Mouse (Mus musculus): Measurements from ENCODE around the gene Ak6. TPM values are rescaled to one million over a fixed set of nuclear protein-coding genes. Genes with fewer than 3 reads are reported as not detected.

The Ak6 gene
- 257 TPM in 2 replicates for polyA plus RNA-seq (2015; fragmentation: Nextera tagmentation; extraction: Ambion mirVana)

DNA sequence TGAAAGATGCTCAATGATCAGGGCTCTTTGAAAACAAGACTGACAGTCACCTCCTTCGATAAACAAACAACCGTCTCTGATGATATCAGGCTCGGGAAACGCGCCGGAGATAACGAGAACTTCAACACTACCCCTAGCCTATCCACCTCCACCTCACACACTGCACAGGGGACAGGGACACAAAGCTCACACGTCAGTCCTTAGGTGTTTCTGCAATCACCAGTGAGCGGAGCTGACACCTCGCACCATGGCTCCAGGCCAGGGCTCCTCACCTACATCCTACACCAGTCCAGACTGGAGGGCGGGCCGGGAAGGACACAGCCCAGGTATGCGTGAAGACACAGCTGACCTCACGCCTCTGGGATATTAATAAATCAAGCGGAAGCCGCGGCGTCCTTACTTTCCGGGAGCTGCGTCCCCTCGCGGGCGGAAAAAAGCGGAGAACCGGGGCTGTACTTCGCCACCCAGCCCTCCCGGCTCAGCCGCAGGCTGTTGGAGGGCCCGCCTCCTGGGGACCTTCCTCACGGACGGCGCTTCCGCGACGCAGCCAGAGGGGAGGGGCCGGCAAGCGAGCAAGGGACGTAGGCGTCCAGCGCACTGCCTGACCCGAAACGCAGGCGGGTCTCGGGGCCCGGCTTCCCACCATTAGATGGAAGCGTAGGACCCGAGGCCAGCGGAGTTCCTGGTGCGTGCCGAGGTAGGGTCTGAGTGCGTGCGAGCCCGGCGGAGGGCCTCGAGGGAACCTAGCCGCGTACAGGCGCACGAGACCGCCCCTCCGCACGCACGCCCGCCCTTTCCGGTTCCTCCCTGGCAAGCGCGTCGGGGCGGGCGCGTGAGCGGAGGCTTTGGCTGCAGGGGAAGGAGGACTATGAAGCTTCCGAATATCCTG lies at the start of gene Ak6, which contains the start of gene Rad17:
TSS of gene Ak6 (plus strand) at position 430 of the 889 bp plus-strand sequence.
TSS of gene Rad17 (minus strand) at position 502 of the 889 bp plus-strand sequence.
- H3K27me3 ChIP-seq (ENCODE audit: insufficient read depth, low read length) = no peaks in the 10 kb centered on the region
- H3K4me2 ChIP-seq (ENCODE audit: low read length) = peak within 1 kb of the TSS; percentile 70
- peak within 1 kb of the TSS; percentile 96 for H3K27ac ChIP-seq
- H3K36me3 ChIP-seq (ENCODE audit: insufficient read depth, low read length) = peaks cover 5% of the 10 kb centered on the region; the same call in 1 of the 2 replicates
- ATAC-seq (replicated peaks; ENCODE audit: low FRiP score, low read depth) (peak; percentile 98), DNase-seq (ENCODE audit: low spot score) (peak; percentile 92)
- H3K4me1 ChIP-seq (replicated peaks; ENCODE audit: insufficient read depth, low read length) = peaks cover 4% of the 10 kb centered on the region
- H3K9me3 ChIP-seq (replicated peaks; ENCODE audit: low read length) = no peaks in the 10 kb centered on the region
- WGBS = under 1% methylated on average over 69 of the region's 73 CpGs
- peak; percentile 33 for TF ChIP-seq CTCF (IDR thresholded peaks at IDR 0.05; ENCODE audit: low read depth)
- peak within 1 kb of the TSS; percentile 95 for H3K4me3 ChIP-seq (replicated peaks; ENCODE audit: low read depth, low read length)
- H3K9ac ChIP-seq (ENCODE audit: low read depth, low read length) = peak within 1 kb of the TSS; percentile 96

DNA sequence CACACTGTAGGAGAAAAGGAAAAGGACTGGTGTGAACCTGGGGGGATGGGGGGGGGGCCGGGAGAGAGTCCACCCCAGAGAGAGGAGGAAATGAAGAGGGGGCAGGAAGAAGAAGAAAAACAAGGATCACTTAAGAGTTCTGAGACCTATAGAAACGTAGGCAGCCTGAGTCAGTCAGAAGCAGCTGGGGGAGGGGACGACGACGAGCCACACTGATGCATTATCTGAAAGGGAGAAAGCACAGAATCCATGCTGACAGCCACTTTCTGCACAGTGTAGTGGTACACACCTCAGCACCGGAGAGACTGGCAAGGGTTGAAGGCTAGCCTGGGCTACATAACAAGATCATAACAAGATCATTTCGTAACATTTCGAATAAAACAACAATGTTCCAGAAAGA lies 49.7 kb upstream of the Ak6 start:
- TF ChIP-seq CTCF (IDR thresholded peaks at IDR 0.05; ENCODE audit: low read depth) = no peak
- no peak for ATAC-seq (replicated peaks; ENCODE audit: low FRiP score, low read depth)
- Histone ChIP-seq H3K9ac (ENCODE audit: low read depth, low read length) (no peak overlapping the region), H3K27ac (no peak overlapping the region), H3K4me2 (ENCODE audit: low read length) (0 out of 2 replicates have a peak overlapping the region, but pooled peaks have one; percentile 2), H3K27me3 (ENCODE audit: insufficient read depth, low read length) (no peaks in the 10 kb centered on the region), H3K4me3 (replicated peaks; ENCODE audit: low read depth, low read length) (no peak overlapping the region), H3K4me1 (replicated peaks; ENCODE audit: insufficient read depth, low read length) (no peaks in the 10 kb centered on the region), H3K36me3 (ENCODE audit: insufficient read depth, low read length) (peaks cover 6% of the 10 kb centered on the region; the same call in 1 of the 2 replicates), H3K9me3 (replicated peaks; ENCODE audit: low read length) (no peaks in the 10 kb centered on the region)
- 70% methylated on average over 8 of the region's 8 CpGs for whole genome bisulfite sequencing
- DNase-seq (ENCODE audit: low spot score) = no peak

DNA sequence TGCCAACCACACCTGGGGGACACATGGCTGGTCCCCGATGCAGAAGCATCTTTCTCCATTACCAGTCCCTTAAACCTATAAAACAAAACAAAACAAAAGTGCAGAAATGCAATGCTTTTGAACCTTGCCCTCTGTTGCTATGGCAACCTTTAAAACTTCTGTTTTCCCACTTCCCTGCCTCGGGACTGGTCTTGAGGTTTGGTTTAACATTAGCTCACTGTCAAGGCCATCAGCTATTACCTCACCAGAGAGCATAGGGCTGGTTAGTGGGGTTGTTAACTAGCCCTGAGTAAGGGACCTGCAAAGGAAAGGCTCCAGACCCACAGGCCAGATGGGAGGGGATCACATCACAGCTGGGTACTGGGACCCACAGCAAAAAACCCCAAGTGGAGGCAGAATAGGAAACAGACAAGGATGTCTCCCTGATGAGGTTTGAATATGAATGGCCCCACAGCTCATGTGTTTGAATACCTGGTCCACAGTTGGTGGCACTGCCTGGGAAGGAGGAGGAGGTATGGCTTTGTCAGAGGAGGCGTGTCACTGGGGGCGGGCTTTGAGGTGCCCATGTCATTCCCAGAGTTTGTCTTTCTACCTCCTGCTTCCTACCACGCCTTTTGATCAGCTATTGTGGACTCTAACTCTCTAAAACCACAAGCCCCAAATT lies 48.4 kb upstream of the Ak6 start:
- H3K9me3 ChIP-seq (replicated peaks; ENCODE audit: low read length) = no peaks in the 10 kb centered on the region
- no peaks in the 10 kb centered on the region for H3K4me1 ChIP-seq (replicated peaks; ENCODE audit: insufficient read depth, low read length)
- DNase-seq (ENCODE audit: low spot score) (peak; percentile 48), ATAC-seq (replicated peaks; ENCODE audit: low FRiP score, low read depth) (peak; percentile 92)
- no peak for TF ChIP-seq CTCF (IDR thresholded peaks at IDR 0.05; ENCODE audit: low read depth)
- H3K9ac ChIP-seq (ENCODE audit: low read depth, low read length) = no peak overlapping the region
- no peak overlapping the region for H3K4me3 ChIP-seq (replicated peaks; ENCODE audit: low read depth, low read length)
- no peaks in the 10 kb centered on the region for H3K27me3 ChIP-seq (ENCODE audit: insufficient read depth, low read length)
- WGBS = 57% methylated on average over 5 of the region's 5 CpGs
- H3K4me2 ChIP-seq (ENCODE audit: low read length) = no peak overlapping the region
- peaks cover 3% of the 10 kb centered on the region; the same call in 1 of the 2 replicates for H3K36me3 ChIP-seq (ENCODE audit: insufficient read depth, low read length)
- H3K27ac ChIP-seq = peak overlapping the region; percentile 31; the same call in 1 of the 2 replicates

DNA sequence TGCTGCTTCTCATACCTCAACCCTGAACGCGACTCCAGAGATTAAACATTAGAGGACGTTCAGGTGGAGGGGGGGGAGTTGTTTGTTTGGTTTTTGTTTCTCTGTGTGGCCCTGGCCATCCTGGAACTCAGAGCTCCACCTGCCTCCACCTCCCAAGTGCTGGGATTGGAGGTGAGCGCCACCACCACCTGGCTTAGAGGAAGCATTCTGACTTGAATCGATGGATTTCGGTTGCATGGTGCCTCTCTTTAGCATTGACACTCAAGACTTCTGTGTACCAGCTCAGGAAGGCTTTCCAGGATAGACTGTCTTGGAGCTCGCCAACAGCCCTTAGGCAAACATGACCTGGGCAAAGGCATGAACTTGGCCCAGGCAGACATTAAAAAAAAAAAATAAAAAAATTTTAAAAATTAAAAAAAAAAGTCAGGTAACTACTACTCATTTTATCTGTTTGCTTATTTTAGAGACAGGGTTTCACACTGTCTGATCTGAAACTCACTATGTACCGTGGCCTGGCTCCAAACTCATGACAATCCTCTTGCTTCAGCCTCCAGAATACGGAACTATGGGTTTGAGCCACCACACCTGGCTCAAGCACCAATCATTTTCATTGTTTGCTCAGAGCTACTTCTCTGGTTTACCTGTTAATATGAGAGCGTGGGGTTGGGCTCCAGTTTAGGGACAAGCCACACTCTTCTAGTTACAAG lies 47.6 kb upstream of the Ak6 start:
- DNase-seq (ENCODE audit: low spot score) (no peak), ATAC-seq (replicated peaks; ENCODE audit: low FRiP score, low read depth) (no peak)
- 88% methylated on average over 10 of the region's 10 CpGs for WGBS
- H3K4me1 ChIP-seq (replicated peaks; ENCODE audit: insufficient read depth, low read length) = no peaks in the 10 kb centered on the region
- no peak overlapping the region for H3K4me2 ChIP-seq (ENCODE audit: low read length)
- no peak for TF ChIP-seq CTCF (IDR thresholded peaks at IDR 0.05; ENCODE audit: low read depth)
- H3K27ac ChIP-seq = peak overlapping the region; percentile 31; the same call in 1 of the 2 replicates
- H3K36me3 ChIP-seq (ENCODE audit: insufficient read depth, low read length) = peaks cover 3% of the 10 kb centered on the region; the same call in 1 of the 2 replicates
- no peak overlapping the region for H3K4me3 ChIP-seq (replicated peaks; ENCODE audit: low read depth, low read length)
- no peak overlapping the region for H3K9ac ChIP-seq (ENCODE audit: low read depth, low read length)
- H3K9me3 ChIP-seq (replicated peaks; ENCODE audit: low read length) = no peaks in the 10 kb centered on the region
- no peaks in the 10 kb centered on the region for H3K27me3 ChIP-seq (ENCODE audit: insufficient read depth, low read length)

DNA sequence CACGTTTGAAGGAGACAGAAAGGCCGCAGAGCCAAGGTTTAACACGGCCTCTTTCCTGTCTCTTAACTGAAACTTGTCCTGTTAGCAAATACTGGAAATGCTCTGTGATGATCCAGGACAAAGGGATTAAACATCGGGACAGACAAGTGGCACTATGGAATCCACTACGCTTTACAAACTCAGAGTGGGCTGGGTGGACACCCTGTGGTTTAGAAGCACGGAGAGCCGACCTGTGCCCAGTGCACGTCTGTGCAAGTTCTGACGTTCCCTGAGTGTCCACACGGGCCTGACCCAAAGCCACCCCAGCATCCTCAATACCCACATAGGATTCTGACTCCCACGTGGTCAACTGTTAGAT lies 47.1 kb upstream of the Ak6 start:
- Histone ChIP-seq H3K4me2 (ENCODE audit: low read length) (no peak overlapping the region), H3K36me3 (ENCODE audit: insufficient read depth, low read length) (peaks cover 3% of the 10 kb centered on the region; the same call in 1 of the 2 replicates), H3K4me3 (replicated peaks; ENCODE audit: low read depth, low read length) (no peak overlapping the region), H3K9me3 (replicated peaks; ENCODE audit: low read length) (no peaks in the 10 kb centered on the region), H3K27ac (0 out of 2 replicates have a peak overlapping the region, but pooled peaks have one; percentile 31), H3K27me3 (ENCODE audit: insufficient read depth, low read length) (no peaks in the 10 kb centered on the region), H3K4me1 (replicated peaks; ENCODE audit: insufficient read depth, low read length) (no peaks in the 10 kb centered on the region), H3K9ac (ENCODE audit: low read depth, low read length) (no peak overlapping the region)
- WGBS = 94% methylated on average over 11 of the region's 11 CpGs
- ATAC-seq (replicated peaks; ENCODE audit: low FRiP score, low read depth) = no peak
- no peak for TF ChIP-seq CTCF (IDR thresholded peaks at IDR 0.05; ENCODE audit: low read depth)
- no peak for DNase-seq (ENCODE audit: low spot score)

DNA sequence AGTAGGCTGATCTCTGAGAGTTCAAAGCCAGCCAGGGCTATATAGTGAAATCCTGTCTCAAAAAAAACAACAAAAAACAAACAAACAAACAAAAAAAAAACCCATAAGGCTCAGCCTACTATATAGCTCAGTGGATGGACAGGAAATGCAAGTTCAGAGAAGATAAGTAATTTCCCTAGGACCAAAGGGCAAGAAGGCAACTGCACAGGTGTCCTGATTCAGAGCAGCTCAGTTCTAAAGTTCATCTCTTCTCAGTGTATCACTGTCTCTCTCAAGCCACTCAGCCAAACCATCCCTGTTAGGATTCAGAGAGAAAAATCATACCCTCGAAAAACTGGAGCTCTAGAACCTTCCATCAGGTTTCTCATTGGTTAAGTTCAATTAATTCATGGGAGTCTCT lies 44.9 kb upstream of the Ak6 start:
- H3K9me3 ChIP-seq (replicated peaks; ENCODE audit: low read length) = no peaks in the 10 kb centered on the region
- ATAC-seq (replicated peaks; ENCODE audit: low FRiP score, low read depth) (no peak), DNase-seq (ENCODE audit: low spot score) (no peak)
- H3K9ac ChIP-seq (ENCODE audit: low read depth, low read length) = no peak overlapping the region
- no peak overlapping the region for H3K27ac ChIP-seq
- H3K4me1 ChIP-seq (replicated peaks; ENCODE audit: insufficient read depth, low read length) = no peaks in the 10 kb centered on the region
- H3K4me3 ChIP-seq (replicated peaks; ENCODE audit: low read depth, low read length) = no peak overlapping the region
- no peak overlapping the region for H3K4me2 ChIP-seq (ENCODE audit: low read length)
- TF ChIP-seq CTCF (IDR thresholded peaks at IDR 0.05; ENCODE audit: low read depth) = no peak
- no peaks in the 10 kb centered on the region for H3K36me3 ChIP-seq (ENCODE audit: insufficient read depth, low read length)
- 71% methylated on average over 1 of the region's 1 CpGs for WGBS
- no peaks in the 10 kb centered on the region for H3K27me3 ChIP-seq (ENCODE audit: insufficient read depth, low read length)
